Mouse (Mus musculus): ENCODE measurements at regions not wholly inside any gene's neighbourhood (a gene's known extent, or its start where the extent isn't known, plus 50 kb on each side); places are given as distances from the start of the nearest gene placed in this dataset.

DNA sequence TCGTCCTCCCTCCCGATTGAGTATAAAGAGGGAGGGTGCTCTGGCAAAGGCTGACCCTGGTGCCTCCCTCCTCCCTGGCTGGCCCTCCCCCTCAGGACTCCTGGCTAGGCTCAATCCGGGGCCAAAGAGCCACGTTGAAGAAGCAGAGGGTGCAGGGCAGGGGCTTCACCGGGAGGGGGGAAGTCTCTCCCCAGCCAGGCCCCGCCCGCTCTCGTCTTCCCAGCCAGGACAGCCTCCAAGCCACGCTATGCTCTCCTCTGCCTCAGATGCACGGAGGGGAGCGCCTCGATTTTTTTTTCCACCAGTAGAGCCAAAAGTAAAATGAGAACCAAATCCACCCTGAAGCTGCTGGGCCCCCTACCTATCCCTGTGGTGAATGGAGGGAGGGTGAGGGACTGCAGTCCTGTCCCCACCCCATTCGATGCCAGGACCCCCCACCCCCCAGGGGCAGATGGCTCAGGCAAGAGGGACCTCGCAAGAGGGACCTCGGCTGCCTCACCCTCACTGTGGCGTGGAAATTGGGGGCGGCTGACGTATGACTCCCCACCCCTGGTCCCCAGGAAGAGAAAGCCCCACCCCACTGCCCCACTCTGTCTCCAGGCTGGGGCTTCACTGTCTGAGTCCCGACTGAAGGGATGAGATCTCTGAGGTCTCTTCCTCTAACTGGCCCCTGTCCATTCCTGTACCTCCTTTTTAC lies 53.2 kb upstream of the Col1a1 start:
- DNase-seq: no peak

DNA sequence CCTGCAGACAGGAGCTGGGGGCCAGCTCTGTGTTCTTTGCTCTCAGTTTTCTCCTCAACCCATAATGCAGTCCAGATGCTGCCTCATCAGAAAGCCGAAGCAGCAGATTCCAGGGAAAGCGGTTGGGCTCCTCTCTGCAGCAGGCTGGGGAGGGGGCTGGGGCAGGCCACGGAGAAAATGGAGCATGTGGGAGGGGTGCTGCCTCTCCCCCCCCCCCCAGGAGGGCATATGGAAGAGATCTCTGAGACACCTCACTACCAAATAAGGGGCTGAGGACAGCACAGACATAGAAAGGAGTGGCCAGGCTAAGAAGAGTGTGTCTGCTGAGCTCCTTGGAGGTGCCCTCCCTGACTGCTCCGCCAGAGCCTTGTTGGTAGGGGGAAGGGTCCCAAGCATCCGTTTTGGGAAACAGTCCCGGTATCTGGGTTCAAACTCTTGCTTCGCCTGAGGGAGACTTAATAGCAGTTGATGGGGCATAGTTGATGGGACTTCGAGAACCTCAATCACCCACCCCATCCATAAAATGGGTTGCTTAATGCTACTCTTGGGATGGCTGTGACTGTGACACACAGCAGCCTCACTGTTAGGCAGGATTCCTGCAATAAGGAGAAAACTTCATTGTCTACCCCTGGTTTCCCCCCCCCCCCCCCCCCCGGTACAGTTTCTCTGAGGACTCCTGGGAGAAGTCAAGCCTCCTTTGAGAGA lies 53.9 kb upstream of the Col1a1 start:
- DNase-seq: no peak

DNA sequence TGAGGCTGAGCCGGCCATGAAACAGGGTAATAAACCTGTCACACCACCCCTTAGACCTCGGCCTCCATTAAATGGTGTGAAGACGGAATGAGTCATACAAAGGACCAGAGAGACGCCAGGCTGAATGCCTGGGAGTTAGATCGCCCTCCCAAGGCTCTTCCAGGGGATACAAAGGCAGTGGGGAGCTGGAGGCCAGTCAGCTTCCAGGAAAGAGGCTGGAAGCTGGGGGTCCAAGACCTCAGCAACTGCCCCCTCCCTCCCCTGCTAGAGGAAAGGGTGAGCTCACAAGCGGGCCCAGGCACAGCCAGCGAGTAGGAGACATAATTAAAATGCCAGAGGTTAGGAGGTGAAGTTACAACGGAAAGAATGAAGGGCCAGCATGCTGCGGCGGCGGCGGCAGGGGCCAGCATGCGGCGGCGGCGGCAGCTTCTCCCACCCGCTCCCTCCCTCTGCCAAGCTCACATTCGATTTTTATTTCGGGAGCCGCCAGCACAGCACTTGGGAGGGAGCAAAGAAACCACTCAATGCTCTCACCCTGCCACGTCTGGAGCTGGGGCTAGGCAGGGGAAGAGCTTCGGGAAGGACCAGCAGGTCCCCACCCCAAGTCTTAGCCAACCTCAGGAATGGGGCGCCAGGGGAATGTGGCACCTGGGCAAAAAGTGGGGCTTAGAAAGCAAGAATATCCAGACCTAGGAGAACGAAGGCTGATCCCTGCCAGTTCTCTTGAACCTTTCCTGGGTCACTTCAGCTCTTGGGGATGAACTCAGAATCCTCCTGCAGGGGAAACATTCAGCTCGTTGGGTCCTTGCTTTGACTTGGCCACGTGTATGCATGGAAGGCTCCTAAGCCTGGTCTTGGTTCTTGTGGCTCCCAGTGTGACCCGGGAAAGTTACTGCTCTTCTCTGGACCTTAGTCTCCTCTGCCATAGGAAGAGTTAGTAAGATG lies 54.9 kb upstream of the Col1a1 start:
- DNase-seq: no peak

DNA sequence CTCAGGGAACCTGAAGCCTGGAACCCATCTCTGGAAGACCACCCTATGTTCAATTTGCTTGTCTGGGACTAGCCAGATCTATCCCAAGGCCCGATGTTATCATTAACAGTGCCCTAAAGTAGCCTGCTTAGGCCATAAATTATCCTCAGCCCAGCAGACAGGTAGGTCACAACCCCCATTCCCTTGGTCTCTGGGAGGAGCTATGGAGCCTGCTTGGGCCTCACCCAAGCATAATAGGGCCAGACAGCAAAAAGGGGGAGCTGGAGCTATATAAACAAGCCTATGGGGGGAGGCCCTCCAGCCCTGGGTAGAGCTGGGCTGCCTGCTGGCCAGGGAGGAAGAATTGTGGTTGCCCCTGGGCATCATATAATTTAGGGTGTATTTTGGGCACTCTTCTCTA lies 59.3 kb upstream of the Col1a1 start:
- no peak for DNase-seq

DNA sequence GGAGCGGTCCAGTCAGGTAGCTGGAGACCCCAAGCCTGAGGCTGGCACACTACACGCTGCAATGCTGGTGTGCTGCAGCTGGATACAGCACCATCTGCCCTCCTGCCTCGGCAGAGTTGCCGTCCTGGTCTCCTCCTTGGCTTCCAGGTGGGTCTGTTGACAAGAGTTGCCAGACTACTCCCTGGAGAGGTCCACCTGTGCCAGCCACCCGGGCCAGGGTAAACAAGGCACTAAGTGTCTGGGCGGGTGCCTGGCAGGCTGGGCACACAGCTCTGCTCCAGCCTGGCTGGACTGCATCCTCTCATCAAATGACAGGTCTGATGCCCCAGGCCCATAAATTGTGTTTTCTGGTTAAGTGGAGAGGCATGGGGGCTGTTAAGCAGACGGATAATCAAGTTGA lies 61.0 kb upstream of the Col1a1 start:
- DNase-seq: no peak

DNA sequence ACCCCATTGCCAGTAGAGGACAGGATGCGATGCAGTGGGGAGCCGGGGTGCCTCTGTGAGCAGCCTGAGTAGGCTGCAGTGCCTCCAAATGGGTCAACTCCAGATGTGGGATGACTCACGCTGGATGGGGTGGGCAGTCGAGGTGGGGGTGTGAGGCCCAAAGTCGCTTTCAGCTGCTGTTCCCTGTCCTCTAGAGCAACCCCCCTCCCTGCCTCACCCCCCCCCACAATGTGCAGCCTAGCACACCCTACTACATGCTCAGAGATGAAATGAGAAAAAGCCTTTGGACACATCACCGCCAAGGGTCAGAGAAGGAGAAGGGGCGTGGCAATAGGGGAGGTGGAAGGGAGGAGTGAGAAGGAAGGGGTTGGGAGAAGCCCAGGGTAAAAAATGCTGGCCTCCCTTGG lies 61.9 kb upstream of the Col1a1 start:
- DNase-seq: peak; percentile 34

DNA sequence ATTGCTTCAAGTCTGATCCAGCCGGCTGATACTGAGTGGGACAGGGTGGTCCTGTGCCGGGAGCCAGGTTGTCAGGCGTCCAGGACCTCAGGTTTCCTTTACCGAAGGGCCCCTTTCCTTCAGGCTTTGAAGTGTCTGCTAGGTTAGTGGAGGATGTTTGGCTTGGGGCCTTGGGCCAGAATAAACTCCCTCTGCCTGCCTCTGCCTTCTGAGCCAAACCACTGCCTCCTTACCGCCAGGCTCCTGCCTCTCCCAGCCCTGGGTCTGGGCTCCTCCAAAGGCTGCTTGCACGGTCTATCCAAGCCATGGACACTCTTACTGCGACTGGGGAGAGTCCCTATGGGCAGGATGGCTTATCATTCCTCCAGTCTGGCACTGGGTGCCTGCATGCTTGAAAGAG lies 62.3 kb upstream of the Col1a1 start:
- DNase-seq: no peak

DNA sequence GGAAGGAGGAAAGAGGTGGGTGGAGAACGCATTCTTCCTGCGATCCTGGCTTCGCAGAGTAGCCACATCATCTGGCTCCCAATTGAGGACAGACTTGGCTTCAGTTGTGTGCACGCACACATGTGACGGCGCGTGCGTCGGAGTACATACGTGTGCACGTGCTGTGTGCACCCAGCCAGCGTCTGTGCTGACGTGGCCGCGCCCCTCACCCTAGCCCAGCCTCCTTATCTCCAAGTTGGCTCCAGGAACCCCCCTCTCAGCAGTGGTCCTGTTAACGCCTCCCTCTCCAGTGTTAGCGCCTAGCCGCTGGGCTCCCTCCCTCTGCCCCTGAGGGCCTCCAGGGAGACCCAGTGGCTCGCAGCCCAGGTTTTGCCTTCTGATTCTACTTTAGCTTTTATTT lies 63.1 kb upstream of the Col1a1 start:
- DNase-seq: peak; percentile 47

DNA sequence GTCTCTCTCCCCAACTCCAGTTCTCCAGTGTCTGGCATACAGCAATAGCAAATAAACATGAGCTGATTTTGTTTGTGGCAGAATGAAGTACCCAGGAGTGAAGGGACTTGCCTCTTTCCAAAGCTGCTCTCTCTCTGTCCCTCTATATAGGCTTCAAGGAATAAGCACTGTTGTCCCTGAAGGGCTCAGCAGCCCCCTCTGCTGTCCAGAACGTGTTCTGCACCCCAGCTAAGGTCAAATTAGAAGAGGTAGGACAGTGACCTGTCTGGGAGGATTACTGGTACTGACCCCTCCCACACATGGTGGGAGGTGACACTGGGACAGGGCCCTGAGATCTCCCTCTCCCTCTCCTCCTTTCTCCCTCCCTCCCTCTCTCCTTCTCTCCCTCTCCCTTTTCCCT lies 65.7 kb upstream of the Col1a1 start:
- DNase-seq: peak; percentile 81

DNA sequence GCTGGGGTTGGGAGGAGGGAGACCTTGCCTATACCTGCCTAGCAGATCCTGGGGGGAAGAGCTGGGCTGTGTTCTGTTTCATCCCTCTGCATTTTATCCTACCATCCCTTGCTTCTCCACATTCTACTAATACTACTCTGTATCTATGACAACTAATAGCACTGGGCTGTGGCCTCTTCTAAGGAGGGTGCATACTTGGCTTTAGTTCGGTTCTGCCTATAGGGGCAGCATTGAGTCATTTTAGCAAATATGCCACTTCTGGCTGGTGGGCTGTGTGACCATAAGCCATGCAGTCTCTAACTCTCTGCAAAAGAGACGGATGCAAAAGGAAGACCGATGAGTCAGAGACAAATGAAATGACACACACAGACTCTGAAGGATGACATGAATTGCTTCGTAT lies 66.2 kb upstream of the Col1a1 start:
- peak; percentile 65 for DNase-seq

DNA sequence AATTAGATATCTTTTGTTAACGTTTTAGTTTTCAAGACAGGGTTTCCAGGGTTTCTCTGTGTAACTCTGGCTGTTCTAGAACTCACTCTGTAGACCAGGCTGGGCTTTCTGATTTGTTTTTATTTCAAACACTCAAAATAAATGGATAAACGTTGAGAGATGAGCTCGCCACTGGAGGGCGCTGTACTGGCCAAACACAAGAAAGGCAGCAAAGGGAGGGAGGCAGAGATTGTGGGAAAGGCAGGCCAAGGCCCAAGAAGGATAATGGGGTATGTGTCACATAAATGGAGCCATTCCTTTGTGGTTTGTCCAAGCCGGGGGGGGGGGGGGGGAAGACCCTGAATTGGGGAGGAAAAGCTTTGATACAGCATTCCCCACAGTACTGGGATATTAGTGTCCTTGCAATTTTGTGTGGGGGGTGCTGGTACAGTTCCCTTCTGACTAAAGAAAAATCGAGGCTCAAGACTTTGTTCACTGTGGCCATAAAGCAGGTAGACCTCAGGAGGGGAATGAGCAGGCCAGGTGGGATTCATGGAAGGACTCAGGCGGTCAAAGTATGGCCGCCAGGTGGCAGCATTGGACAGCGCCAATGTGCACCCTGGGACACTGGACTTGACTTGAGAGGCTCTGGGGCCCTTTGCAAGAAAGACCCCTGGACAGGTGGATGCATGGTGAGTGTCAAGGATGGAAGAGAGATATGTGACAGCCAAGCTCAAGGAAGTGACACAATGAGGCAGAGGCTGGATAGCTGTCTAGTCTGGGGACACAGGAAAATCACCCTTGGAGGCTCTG lies 69.7 kb upstream of the Col1a1 start:
- peak; percentile 89 for DNase-seq

DNA sequence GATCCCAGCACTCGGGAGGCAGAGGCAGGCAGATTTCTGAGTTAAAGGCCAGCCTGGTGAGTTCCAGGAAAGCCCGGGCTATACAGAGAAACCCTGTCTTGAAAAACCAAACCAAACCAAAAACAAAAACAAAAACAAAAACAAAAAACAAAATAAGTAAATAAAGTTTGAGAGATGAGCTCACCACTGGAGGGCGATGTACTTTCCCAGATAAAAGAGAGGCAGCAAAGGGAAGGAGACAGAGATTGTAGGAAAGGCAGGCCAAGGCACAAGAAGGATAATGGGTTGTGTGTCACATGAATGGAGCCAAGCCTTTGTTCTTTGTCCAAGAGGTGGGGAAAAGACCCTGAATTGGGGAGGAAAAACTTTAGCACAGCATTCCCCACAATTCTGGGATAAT lies 67.6 kb upstream of the Tmem92 start:
- no peak for DNase-seq

DNA sequence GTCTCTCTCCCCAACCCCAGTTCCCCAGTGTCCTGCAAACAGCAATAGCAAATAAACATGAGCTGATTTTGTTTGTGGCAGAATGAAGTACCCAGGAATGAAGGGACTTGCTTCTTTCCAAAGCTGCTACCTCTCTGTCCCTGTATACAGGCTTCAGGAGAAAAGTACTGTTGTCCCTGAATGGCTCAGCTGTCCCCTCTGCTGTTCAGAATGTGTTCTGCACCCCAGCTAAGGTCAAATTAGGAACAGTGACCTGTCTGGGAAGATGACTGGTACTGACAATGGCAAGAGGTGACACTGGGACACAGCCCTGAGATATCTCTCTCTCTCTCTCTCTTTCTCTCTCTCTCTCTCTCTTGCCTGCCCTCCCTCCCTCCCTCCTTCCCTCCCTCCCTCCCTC lies 56.6 kb upstream of the Tmem92 start:
- no peak for DNase-seq

DNA sequence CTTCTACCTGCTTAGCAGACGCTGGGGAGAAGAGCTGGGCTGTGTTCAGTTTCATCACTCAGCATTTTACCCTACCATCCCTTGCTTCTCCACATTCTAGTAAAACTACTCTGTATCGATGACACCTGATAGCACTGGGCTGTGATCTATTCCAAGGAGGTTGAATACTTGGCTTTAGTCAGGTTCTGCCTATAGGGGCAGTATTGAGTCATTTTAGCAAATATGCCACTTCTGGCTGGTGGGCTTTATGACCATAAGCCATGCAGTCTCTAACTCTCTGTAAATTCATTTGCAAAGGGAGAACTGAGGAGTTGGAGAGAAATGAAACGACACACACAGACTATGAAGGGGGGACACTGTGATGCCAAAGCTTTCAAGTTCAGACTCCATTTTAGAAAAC lies 55.6 kb upstream of the Tmem92 start:
- DNase-seq: no peak

DNA sequence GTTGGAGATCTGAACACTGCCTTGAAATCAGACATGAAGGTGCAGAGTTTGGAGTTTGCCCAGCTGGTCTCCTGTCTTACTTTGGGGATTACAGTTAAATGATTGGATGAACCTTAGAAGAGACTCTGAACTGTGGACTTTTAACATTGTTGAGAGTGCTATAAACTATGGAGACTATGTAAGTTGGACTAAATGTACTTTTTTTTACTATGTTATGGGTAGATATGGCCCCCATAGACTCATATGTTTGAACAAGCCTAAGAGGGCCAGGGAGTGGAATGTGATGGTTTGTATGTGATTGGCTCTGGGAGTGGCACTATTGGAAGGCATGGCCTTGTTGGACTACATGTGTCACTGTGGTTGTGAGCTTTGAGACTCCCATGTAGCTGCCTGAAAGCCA lies 53.8 kb upstream of the Tmem92 start:
- DNase-seq: no peak

DNA sequence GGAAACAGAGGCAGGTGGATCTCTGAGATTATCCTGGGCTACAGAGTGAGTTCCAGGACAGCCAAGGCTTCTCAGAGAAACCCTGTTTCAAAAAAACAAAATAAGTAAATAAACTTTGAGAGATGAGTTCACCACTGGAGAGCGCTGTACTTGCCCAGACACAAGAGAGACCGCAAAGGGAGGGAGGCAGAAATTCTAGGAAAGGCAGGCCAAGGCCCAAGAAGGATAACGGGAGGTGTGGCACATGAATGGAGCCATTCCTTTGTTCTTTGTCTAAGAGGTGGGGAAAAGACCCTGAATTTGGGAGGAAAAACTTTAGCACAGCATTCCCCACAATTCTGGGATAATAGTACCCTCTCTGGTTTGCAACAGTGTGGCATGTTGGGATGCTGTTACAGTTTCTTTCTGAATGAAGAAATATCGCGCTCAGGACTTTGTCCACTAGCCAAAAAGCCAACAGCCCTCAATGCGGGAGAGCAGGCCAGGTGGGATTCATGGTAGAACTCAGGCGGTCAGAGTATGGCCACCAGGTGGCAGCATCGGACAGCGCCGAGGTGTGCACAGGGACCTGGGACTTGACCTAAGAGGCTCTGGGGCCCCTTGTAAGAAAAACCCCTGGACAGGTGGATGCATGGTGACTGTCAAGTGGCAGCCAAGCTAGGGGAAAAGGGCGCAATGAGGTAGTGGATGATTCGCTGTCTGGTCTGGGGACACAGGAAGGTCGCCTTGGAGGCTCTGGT lies 49.9 kb upstream of the Tmem92 start:
- peak; percentile 73 for DNase-seq

Measured in lung, postnatal 14 days (tissue).